Mouse (Mus musculus) MEL (cell line): ENCODE measurements around the gene Tsga10. TPM values are rescaled to one million over a fixed set of nuclear protein-coding genes. Genes with fewer than 3 reads are reported as not detected.
"Not testable (repeated sequence)": the region's sequence is repeated elsewhere in the genome, so short reads cannot be mapped to it uniquely, and the experiment has no call there.

Experiments used
- DNase-seq: peaks from one replicate; pipeline ENCODE4 v3.0.0; 2011; ENCODE audit warnings: low read depth, low spot score
- H3K27ac ChIP-seq: 2 replicates; pipeline ENCODE4 v1.5.1; 2012; ENCODE audit warnings: low read depth, mild to moderate bottlenecking, control low read depth, low read length, moderate library complexity; ENCODE audit not compliant: control insufficient read depth
- H3K27me3 ChIP-seq, 2 experiments: fragments of 150-350 bp in 1 of 2; sonication (generic) in 1 of 2; 2 replicates each; pipeline ENCODE4 v1.6.1; 2012; ENCODE audit warnings: low read length in 2 of 2, mild to moderate bottlenecking in 2 of 2, improper control_type of control experiment in 1 of 2, moderate library complexity in 1 of 2; ENCODE audit not compliant: insufficient read depth in 2 of 2, control insufficient read depth in 1 of 2
- H3K36me3 ChIP-seq, 2 experiments: 2 replicates each; pipeline ENCODE4 v1.6.1; 2012 to 2014; ENCODE audit warnings: low read length in 2 of 2, improper control_type of control experiment in 1 of 2, inconsistent platforms in 1 of 2, mild to moderate bottlenecking in 1 of 2; ENCODE audit not compliant: insufficient read depth in 2 of 2, control insufficient read depth in 1 of 2
- H3K4me1 ChIP-seq, 2 experiments: fragments of 150-350 bp in 1 of 2; sonication (generic) in 1 of 2; 2 replicates each; pipeline ENCODE4 v1.6.1; 2012; ENCODE audit warnings: low read length in 2 of 2, improper control_type of control experiment in 1 of 2, mild to moderate bottlenecking in 1 of 2; ENCODE audit not compliant: insufficient read depth in 2 of 2, control insufficient read depth in 1 of 2
- H3K4me3 ChIP-seq, 2 experiments: fragments of 150-350 bp in 1 of 2; sonication (generic) in 1 of 2; 2 replicates each; pipeline ENCODE4 v1.5.1; 2012; ENCODE audit warnings: low read depth in 2 of 2, low read length in 2 of 2, mild to moderate bottlenecking in 2 of 2, moderate library complexity in 2 of 2, control low read depth in 1 of 2, improper control_type of control experiment in 1 of 2; ENCODE audit not compliant: control insufficient read depth in 1 of 2, insufficient read depth in 1 of 2
- H3K79me2 ChIP-seq: 2 replicates; pipeline ENCODE4 v1.6.1; 2012; ENCODE audit warnings: mild to moderate bottlenecking, low read length, moderate library complexity; ENCODE audit not compliant: control insufficient read depth, poor library complexity, insufficient read depth
- H3K9ac ChIP-seq: 2 replicates; pipeline ENCODE4 v1.6.1; 2012; ENCODE audit warnings: low read depth, mild to moderate bottlenecking, control low read depth, low read length, moderate library complexity; ENCODE audit not compliant: control insufficient read depth, poor library complexity, severe bottlenecking
- H3K9me3 ChIP-seq: fragments of 150-350 bp; sonication (generic); replicated peaks from 2 replicates; pipeline ENCODE4 v1.6.1; 2012; ENCODE audit warnings: mild to moderate bottlenecking, low read length, improper control_type of control experiment, moderate library complexity; ENCODE audit not compliant: insufficient read depth
- BHLHE40 ChIP-seq: IDR thresholded peaks from 2 replicates; pipeline ENCODE4 v1.6.1; 2012; ENCODE audit warnings: low read depth, mild to moderate bottlenecking, inconsistent platforms, low read length, improper control_type of control experiment, borderline replicate concordance
- CTCF ChIP-seq, 3 experiments: IDR thresholded peaks in 2 of 3; conservative IDR thresholded peaks in 1 of 3; 2 replicates each; pipeline ENCODE4 v1.5.1; 2011 to 2012; ENCODE audit warnings: low read length in 3 of 3, low read depth in 2 of 3, mild to moderate bottlenecking in 2 of 3, improper control_type of control experiment in 1 of 3, inconsistent platforms in 1 of 3, mixed read lengths in 1 of 3, moderate library complexity in 1 of 3; ENCODE audit not compliant: control insufficient read depth in 1 of 3, insufficient read depth in 1 of 3, poor library complexity in 1 of 3, severe bottlenecking in 1 of 3
- ELF1 ChIP-seq: IDR thresholded peaks from 2 replicates; pipeline ENCODE4 v1.6.1; 2014; ENCODE audit warnings: low read depth, mild to moderate bottlenecking, inconsistent platforms, low read length, improper control_type of control experiment, moderate library complexity
- JUND ChIP-seq: IDR thresholded peaks from 2 replicates; pipeline ENCODE4 v1.6.1; 2011; ENCODE audit warnings: low read depth, mild to moderate bottlenecking, improper control_type of control experiment, low read length
- KAT2A ChIP-seq: conservative IDR thresholded peaks from 2 replicates; pipeline ENCODE4 v1.6.1; 2012; ENCODE audit warnings: low read depth, low read length, improper control_type of control experiment, inconsistent platforms
- MAFK ChIP-seq: IDR thresholded peaks from 2 replicates; pipeline ENCODE4 v1.6.1; 2011; ENCODE audit warnings: low read depth, mild to moderate bottlenecking, low read length, improper control_type of control experiment, borderline replicate concordance
- RAD21 ChIP-seq: IDR thresholded peaks from 2 replicates; pipeline ENCODE4 v1.6.1; 2011; ENCODE audit warnings: mild to moderate bottlenecking, low read depth, low read length, improper control_type of control experiment
- RCOR1 ChIP-seq: IDR thresholded peaks from 2 replicates; pipeline ENCODE4 v1.6.1; 2012; ENCODE audit warnings: low read depth, mild to moderate bottlenecking, inconsistent platforms, low read length, improper control_type of control experiment
- SMC3 ChIP-seq: IDR thresholded peaks from 2 replicates; pipeline ENCODE4 v1.6.1; 2011; ENCODE audit warnings: low read depth, low read length, improper control_type of control experiment
- TAL1 ChIP-seq: IDR thresholded peaks from 2 replicates; pipeline ENCODE4 v1.6.1; 2012; ENCODE audit warnings: mild to moderate bottlenecking, inconsistent platforms, low read length, moderate library complexity, mixed read lengths
- UBTF ChIP-seq: IDR thresholded peaks from 2 replicates; pipeline ENCODE4 v1.6.1; 2012; ENCODE audit warnings: low read depth, mild to moderate bottlenecking, inconsistent platforms, low read length, improper control_type of control experiment, moderate library complexity, borderline replicate concordance; ENCODE audit not compliant: insufficient read depth
- USF1 ChIP-seq: IDR thresholded peaks from 2 replicates; pipeline ENCODE4 v1.6.1; 2014; ENCODE audit warnings: low read depth, mild to moderate bottlenecking, inconsistent platforms, low read length, improper control_type of control experiment, moderate library complexity
- ZC3H11A ChIP-seq: IDR thresholded peaks from 2 replicates; pipeline ENCODE4 v1.6.1; 2012; ENCODE audit warnings: low read depth, mild to moderate bottlenecking, inconsistent platforms, low read length, improper control_type of control experiment
- ZMIZ1 ChIP-seq: IDR thresholded peaks from 2 replicates; pipeline ENCODE4 v1.6.1; 2012; ENCODE audit warnings: low read depth, mild to moderate bottlenecking, inconsistent platforms, low read length, improper control_type of control experiment, moderate library complexity
- polyA plus RNA-seq, 2 experiments: library from polyadenylated mRNA; stranded (reverse) in 1 of 2; unstranded in 1 of 2; fragments of >175 nt in 1 of 2; fragments of >200 nt in 1 of 2; gene quantifications; 2 replicates each; pipeline versions ENCODE4 v1.2.1 to v1.2.4; 2012; ENCODE audit warnings: low replicate concordance in 2 of 2, low read depth in 1 of 2; ENCODE audit not compliant: insufficient read length in 2 of 2, insufficient read depth in 1 of 2, missing spikeins in 1 of 2
- total RNA-seq: library from RNA; depleted of rRNA; stranded (reverse); fragments of 300-350 nt; gene quantifications from 2 replicates; pipeline ENCODE4 v1.2.3, GENCODE M21; 2012

Tsga10 gene
- total and polyA plus RNA-seq, 3 experiments, result 0.35 to 0.64 TPM; not detected in 1

GRCm38 (mm10) chr1:37802291-37802690 lies 63.9 kb downstream of the Tsga10 start:
- not testable (repeated sequence) for H3K36me3 ChIP-seq, H3K4me3 ChIP-seq, H3K4me1 ChIP-seq, H3K27ac ChIP-seq, H3K79me2 ChIP-seq, H3K9ac ChIP-seq, H3K9me3 ChIP-seq, H3K27me3 ChIP-seq
- peak; percentile 8 for DNase-seq
- TF ChIP-seq RAD21, result peak; percentile 44
- TF ChIP-seq ZC3H11A, result 0 out of 2 replicates have a peak, but pooled peaks have one; percentile 17
- TF ChIP-seq SMC3, result peak; percentile 47
- peak in 2 of 3 experiments; percentile 34 to 47; a peak in 3 of 6 replicates for TF ChIP-seq CTCF (IDR thresholded peaks at IDR 0.05 in 2 of 3, conservative IDR thresholded peaks at IDR 0.05 in 1 of 3; ENCODE audit: control insufficient read depth in 1 of 3, insufficient read depth in 1 of 3, low read depth in 2 of 3, low read length in 3 of 3, poor library complexity in 1 of 3, severe bottlenecking in 1 of 3)

- peak; percentile 19 for DNase-seq
- H3K4me1 ChIP-seq, result no peaks in the 10 kb centered on the region
- TF ChIP-seq USF1, result no peak
- TF ChIP-seq RCOR1, result no peak
- no peak for TF ChIP-seq JUND
- no peak for TF ChIP-seq KAT2A
- no peak for TF ChIP-seq MAFK
- TF ChIP-seq ELF1, result no peak
- no peak for TF ChIP-seq ZMIZ1
- no peak for TF ChIP-seq TAL1
- TF ChIP-seq, all 39 proteins: peak for 0
- H3K79me2 ChIP-seq, result no peaks in the 10 kb centered on the region
- H3K27me3 ChIP-seq, result peaks cover 2 to 4% of the 10 kb centered on the region in 2 experiments
- H3K4me3 ChIP-seq, result no peak overlapping the region
- no peak overlapping the region for H3K27ac ChIP-seq
- H3K9me3 ChIP-seq, result no peaks in the 10 kb centered on the region
- no peak overlapping the region for H3K9ac ChIP-seq
- H3K36me3 ChIP-seq, result no peaks in the 10 kb centered on the region
These were observed 65.9 kb downstream of the Tsga10 start for GRCm38 (mm10) chr1:37800298-37800697.

- H3K36me3 ChIP-seq, result no peaks in the 10 kb centered on the region
- no peak for DNase-seq
- TF ChIP-seq UBTF (no peak), BHLHE40 (no peak)
- no peak overlapping the region for H3K27ac ChIP-seq
- no peaks in the 10 kb centered on the region for H3K9me3 ChIP-seq
- H3K4me1 ChIP-seq, result no peaks in the 10 kb centered on the region
- peaks cover 2 to 4% of the 10 kb centered on the region in 2 experiments for H3K27me3 ChIP-seq
- H3K4me3 ChIP-seq, result no peak overlapping the region
- no peak overlapping the region for H3K9ac ChIP-seq
- H3K79me2 ChIP-seq, result no peaks in the 10 kb centered on the region
These were observed 66.7 kb downstream of the Tsga10 start for GRCm38 (mm10) chr1:37799505-37799904.
